Mouse (Mus musculus) splenic B cell, adult 2 months (primary cell): ENCODE results near the gene Prr15l.

ENCODE experiments used
- DNase-seq: peaks from one replicate; pipeline ENCODE4 v3.0.0-alpha.2; 2011; ENCODE audit warnings: low read depth, low spot score
- H3K27me3 ChIP-seq: 2 replicates; pipeline ENCODE4 v1.6.1; 2012; ENCODE audit warnings: mild to moderate bottlenecking, low read length, moderate library complexity, mixed read lengths; ENCODE audit not compliant: control insufficient read depth, poor library complexity, insufficient read depth, severe bottlenecking
- H3K36me3 ChIP-seq: 2 replicates; pipeline ENCODE4 v1.6.1; 2012; ENCODE audit warnings: mild to moderate bottlenecking, low read length, moderate library complexity, mixed read lengths; ENCODE audit not compliant: control insufficient read depth, poor library complexity, insufficient read depth, severe bottlenecking

Prr15l gene

GRCm38 (mm10) chr11:96933562-96934276 lies 5.8 kb downstream of the Prr15l start:
- Histone ChIP-seq H3K27me3 (no peaks in the 10 kb centered on the region), H3K36me3 (no peaks in the 10 kb centered on the region)
- DNase-seq = no peak

DNA sequence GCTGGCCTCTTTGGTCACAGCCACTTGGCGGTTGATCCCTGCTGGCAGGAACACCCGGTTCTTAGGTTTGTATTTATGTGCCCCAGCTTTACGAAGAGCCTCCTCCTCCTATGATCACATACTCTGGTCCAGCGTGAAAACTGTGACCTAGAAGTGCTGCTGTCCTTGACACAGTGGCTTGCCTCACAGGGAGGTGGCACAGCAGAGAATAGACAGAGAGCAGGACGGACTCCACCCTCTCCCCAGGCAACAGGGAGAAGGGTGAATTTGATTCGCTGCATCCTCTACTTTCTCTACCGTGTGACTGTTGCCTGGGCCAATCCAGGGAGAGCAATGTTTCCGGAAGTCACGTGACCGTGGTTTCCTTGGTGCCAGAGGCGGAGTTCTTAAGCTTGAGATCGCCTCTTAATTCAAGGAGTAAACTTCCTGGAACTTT lies 7.0 kb downstream of the Prr15l start:
- Histone ChIP-seq H3K36me3 (no peaks in the 10 kb centered on the region), H3K27me3 (no peaks in the 10 kb centered on the region)
- peak; percentile 56 for DNase-seq

GRCm38 (mm10) chr11:96935872-96936650 lies 8.2 kb downstream of the Prr15l start:
- DNase-seq = no peak
- Histone ChIP-seq H3K27me3 (no peaks in the 10 kb centered on the region), H3K36me3 (no peaks in the 10 kb centered on the region)

DNA sequence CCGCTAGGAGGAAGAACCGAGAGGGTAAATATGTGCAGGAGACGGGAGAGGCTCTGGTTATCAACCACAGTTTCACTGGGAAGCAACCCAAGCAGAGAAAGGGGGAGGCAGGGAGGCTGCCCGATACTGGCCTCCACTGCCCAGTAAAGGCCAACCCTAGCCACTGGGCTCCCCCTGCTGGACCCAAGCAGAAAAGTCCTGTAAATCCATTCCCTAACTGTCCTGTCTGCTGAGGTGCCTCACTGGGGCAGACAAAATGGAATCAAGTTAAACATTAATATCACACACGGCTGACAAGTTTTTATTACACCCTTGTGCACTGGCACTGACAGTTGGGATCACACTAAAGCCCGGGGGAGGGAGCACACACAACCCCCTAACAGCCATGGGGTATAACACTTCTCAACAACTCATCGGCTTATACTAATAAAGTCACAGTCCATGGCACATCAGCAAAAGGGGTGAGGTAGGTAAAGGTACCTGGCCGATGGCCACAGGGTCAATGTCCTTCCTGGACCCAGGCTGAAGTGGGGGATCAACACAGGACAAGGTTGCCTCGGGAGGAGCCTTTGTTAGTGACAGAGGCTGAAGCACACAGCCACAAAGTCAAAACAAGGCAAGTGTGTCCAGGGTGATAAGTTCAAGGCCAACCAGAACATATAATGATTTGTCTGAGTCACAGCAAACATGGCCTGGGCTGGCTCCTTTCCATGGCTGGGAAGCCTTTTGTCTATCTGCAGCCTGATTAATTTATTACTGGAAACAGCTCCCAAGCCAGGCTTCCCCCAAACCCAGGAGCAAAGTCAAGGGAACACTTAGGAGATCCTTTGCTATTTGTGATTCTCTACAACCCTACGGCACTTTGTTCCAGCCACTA lies 9.9 kb downstream of the Prr15l start:
- DNase-seq = peak; percentile 56
- H3K27me3 ChIP-seq = no peaks in the 10 kb centered on the region; the same call in 1 of the 2 replicates
- no peaks in the 10 kb centered on the region for H3K36me3 ChIP-seq

DNA sequence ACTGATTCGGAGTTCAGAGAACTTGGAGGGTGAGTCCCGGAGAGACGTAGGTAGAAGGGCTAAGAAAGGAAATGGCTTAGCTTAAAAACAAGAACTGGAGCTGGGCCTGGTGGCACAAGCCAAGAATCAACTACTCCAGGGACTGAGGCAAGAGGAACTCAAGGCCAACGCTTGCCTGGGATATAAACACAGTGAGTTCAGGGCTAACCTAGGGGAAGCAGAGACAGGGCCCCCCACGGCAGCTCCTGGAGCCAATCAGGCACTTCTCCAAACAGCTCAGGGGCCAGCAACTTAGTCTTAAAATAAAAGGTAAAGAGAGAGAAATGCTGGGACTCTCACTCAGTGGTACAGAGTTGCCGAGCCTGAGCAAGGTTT lies 10.5 kb downstream of the Prr15l start:
- H3K36me3 ChIP-seq = no peaks in the 10 kb centered on the region
- no peak for DNase-seq
- no peaks in the 10 kb centered on the region; the same call in 1 of the 2 replicates for H3K27me3 ChIP-seq

GRCm38 (mm10) chr11:96940578-96941465 lies 12.9 kb downstream of the Prr15l start:
- H3K27me3 ChIP-seq = no peaks in the 10 kb centered on the region; the same call in 1 of the 2 replicates
- no peak for DNase-seq
- no peaks in the 10 kb centered on the region for H3K36me3 ChIP-seq

DNA sequence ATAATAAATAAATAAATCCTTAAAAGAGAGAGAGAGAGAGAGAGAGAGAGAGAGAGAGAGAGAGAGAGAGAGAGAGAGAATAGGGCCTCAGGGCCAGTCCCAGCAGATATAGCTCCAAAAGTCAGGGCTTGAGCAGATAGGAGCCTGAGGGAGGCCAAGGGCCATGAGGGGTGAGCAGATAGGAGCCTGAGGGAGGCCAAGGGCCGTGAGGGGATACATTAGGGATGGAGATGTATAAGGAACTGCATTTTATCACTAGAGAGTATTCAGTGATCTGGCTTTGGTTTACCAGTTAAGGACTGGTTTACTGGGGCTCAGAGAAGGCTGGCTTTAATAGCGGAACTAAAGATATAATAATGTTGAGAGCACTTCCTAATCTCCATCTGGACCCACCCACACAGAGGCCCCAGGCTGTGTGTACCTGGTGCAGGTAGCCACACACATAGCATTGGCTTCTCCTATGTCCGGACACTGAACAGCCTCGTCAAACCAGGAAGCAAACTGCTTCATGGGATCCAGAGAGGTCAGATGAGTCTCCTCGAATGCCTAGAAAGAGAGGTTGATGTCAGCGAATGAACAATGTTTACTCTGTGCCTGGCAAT lies 14.2 kb downstream of the Prr15l start:
- Histone ChIP-seq H3K36me3 (no peaks in the 10 kb centered on the region), H3K27me3 (no peaks in the 10 kb centered on the region; the same call in 1 of the 2 replicates)
- no peak for DNase-seq

DNA sequence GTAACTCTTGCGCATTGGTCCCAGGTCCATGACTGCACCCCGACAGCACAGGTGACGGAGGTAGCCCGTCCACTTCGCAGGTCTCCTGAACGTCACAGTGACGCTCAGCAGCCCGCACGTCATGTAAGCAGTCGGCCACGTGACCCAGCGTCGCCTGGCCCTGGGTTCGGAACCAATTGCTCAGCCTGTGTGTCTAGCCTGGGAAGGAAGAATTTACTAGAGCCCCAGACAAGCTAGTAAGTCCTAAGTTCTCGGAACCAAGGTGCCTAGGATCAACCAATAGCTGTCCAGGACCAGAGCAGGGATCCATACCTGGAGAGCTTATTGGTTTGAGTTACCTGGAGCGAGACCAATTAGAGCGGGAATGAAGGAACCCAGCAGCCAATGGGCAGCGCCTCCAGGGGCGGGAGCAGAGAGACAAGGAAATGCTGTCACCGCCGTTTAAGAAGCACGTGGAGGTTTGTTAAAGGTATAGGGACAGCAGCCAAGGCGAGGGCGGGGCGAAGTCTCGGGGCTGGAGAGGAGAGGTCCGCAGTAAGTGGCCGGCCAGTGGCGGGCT lies 15.9 kb downstream of the Prr15l start, which contains the start of gene Pnpo:
Pnpo (minus strand) TSS at position 241 of the 559 bp plus-strand sequence.
- Histone ChIP-seq H3K36me3 (no peaks in the 10 kb centered on the region), H3K27me3 (no peaks in the 10 kb centered on the region; the same call in 1 of the 2 replicates)
- peak; percentile 95 for DNase-seq

- H3K27me3 ChIP-seq = no peaks in the 10 kb centered on the region; the same call in 1 of the 2 replicates
- DNase-seq = peak; percentile 17
- H3K36me3 ChIP-seq = no peaks in the 10 kb centered on the region
Observed at GRCm38 (mm10) chr11:96944844-96945580, 17.1 kb downstream of the Prr15l start.

GRCm38 (mm10) chr11:96946498-96946897 lies 18.6 kb downstream of the Prr15l start:
- Histone ChIP-seq H3K27me3 (no peaks in the 10 kb centered on the region; the same call in 1 of the 2 replicates), H3K36me3 (no peaks in the 10 kb centered on the region)
- no peak for DNase-seq

DNA sequence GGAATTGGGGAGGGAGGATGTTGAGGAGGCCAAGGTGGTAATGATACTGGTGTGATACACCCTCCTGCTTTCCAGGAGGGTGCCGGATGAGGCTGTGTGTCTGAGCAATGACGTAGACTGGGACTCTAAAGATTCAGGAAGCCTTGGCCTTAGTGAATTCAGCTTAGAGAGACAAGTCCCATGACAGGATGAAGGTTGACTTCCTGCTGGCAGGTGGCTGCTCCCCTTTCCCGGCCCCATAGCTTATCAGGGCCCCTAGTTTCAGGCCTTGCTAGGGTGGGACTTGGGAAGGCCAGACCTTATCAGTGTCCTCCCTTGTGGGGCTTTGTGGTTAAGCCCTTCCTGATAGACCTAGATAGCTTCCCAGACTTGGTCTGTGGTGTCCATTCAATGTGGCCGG lies 19.9 kb downstream of the Prr15l start:
- H3K27me3 ChIP-seq = no peaks in the 10 kb centered on the region
- no peak for DNase-seq
- H3K36me3 ChIP-seq = peaks cover 1% of the 10 kb centered on the region; the same call in 1 of the 2 replicates

- peak; percentile 53 for DNase-seq
- Histone ChIP-seq H3K36me3 (peaks cover 7% of the 10 kb centered on the region; the same call in 1 of the 2 replicates), H3K27me3 (no peaks in the 10 kb centered on the region)
Observed at GRCm38 (mm10) chr11:96950767-96951166, 22.9 kb downstream of the Prr15l start.

- no peaks in the 10 kb centered on the region for H3K27me3 ChIP-seq
- no peak for DNase-seq
- peaks cover 11% of the 10 kb centered on the region for H3K36me3 ChIP-seq
Observed at GRCm38 (mm10) chr11:96952426-96952825, 24.5 kb downstream of the Prr15l start.
